Mouse (Mus musculus): ENCODE data around the gene 5430419D17Rik.

GRCm38 (mm10) chr7:131317587-131317986 is 143.4 kb downstream of the 5430419D17Rik start:
- TF ChIP-seq CTCF (IDR thresholded peaks at IDR 0.05; ENCODE audit: low read depth, low read length) (no peak), POLR2A (IDR thresholded peaks at IDR 0.05; ENCODE audit: extremely low read depth, insufficient read depth, low read length) (no peak)

Data from liver, adult 2 months (tissue).